Mouse (Mus musculus) retina, adult 2 months (tissue): Measurements from ENCODE around the gene Slc44a5.

Experiments used
- DNase-seq: peaks from one replicate; pipeline ENCODE4 v3.0.0-alpha.2; 2012; ENCODE audit warnings: low read depth, low spot score

Gene Slc44a5

GRCm38 (mm10) chr3:153973171-153973948 is at the start of gene Slc44a5:
TSS of gene Slc44a5 (plus strand) at chr3:153973436.
- no peak for DNase-seq

DNA sequence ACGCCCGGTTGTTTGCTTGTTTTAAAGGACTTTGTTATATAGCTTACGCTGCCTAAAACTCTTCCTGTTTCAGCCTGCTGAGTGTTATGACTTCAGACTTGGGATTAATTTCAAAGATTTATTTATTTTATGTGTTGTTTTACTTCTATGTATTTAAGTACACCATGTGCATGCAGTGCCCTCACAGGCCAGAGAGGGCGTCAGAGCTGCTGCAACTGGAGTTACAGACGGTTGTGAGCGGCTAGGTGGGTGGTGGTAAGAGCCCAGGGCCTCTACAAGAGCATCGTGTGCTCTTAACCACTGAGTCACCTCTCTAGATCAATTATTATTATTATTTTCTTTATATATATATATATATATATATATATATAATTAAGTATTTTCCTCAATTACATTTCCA is 46.9 kb upstream of the Slc44a5 start:
- DNase-seq = no peak

GRCm38 (mm10) chr3:153929526-153929925 is 43.7 kb upstream of the Slc44a5 start:
- DNase-seq = no peak

GRCm38 (mm10) chr3:153932461-153932860 is 40.8 kb upstream of the Slc44a5 start:
- no peak for DNase-seq

GRCm38 (mm10) chr3:153935878-153936277 is 37.4 kb upstream of the Slc44a5 start:
- DNase-seq = peak; percentile 69

- no peak for DNase-seq
Measured at GRCm38 (mm10) chr3:153937116-153937810, 36.0 kb upstream of the Slc44a5 start.

DNA sequence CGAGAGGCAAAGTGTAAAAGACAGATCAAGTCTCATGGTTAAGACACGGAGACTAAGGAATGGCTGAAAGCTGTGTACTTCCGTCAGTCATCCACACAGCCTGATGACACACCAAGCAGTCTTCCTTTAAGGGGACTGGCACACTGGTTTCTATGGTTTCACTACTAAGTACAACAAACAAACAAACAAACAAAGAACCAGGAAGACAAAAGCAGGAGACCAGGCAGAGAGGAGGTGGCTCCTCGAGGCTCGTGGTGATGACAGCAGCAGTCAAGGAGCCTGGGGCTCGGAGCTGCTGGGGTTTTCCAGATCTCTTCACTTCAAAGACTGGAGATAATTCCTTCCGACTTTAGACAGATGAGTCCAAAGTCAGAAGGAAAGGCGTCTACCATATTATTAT is 33.2 kb upstream of the Slc44a5 start:
- no peak for DNase-seq

DNA sequence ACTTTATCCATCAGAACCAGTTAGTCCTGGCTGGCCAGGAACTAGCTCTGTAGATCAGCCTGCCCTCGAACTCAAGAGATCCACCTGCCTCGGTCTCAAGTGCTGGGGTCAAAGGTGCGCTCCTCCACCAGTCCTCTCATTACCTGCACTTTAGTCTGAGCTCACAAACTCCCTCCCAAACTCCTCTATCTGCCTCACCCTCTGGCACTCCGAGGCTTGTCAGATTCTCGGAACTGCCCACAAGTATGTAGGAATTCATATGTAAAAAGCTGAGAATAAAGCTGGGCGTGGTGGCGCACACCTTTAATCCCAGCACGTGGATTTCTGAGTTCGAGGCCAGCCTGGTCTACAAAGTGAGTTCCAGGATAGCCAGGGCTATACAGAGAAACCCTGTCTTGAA is 32.8 kb upstream of the Slc44a5 start:
- no peak for DNase-seq

DNA sequence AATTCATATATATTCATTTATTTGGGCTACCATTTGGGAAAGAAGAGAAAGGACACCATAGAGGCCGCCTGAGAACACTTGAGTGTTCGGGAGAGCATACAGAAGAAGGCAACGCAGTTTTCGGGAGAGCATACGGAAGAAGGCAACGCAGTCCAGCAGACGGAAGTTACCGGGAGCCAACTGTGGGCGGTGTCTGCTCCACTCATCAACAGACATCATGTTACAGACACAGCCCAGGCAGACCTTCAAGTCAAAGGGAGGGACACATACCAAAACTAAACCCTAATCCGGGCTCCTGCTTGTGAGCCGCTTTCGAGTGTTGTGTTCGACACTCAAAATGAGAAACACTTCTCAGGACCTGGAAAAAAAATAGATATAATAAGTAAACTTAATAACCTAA is 31.6 kb upstream of the Slc44a5 start:
- DNase-seq = no peak

- DNase-seq = no peak
Measured at GRCm38 (mm10) chr3:153943003-153943640, 30.1 kb upstream of the Slc44a5 start.

- peak; percentile 49 for DNase-seq
Measured at GRCm38 (mm10) chr3:153943901-153944334, 29.3 kb upstream of the Slc44a5 start.

DNA sequence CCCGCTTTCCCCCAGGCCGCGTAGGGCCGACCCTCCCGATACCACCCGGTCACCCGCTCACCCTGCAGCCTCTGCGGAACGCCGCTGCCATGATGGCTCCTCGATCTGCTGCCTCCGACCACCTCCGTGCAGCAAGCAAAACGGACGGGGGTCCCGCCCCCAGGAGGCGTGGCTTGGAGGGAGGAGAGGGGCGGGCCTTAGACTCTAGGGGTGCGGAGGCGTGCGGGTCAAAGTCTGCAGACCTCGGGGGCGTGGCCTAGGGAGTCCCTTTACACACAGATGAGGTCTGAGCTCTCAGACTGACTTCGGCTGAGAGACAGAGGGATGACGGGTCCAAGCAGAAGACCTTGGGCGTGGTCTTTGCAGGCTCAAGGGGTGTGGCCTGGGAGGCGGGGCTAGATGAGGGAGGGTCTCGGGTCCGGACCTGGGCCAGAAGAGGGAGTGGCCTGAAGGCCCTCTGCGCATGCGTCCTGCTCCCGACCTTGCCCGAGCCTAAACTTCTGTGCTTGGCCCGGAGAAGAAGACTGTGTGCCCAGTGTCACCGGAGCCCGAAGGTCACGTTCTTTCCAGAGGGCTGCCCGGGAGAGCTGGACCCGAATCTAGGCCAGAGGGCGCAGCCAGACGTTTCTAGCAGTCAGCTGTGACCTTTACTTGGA is 28.8 kb upstream of the Slc44a5 start, which contains the start of gene Acadm:
Gene Acadm (minus strand): TSS at position 298 of the 656 bp plus-strand sequence.
- peak; percentile 91 for DNase-seq

DNA sequence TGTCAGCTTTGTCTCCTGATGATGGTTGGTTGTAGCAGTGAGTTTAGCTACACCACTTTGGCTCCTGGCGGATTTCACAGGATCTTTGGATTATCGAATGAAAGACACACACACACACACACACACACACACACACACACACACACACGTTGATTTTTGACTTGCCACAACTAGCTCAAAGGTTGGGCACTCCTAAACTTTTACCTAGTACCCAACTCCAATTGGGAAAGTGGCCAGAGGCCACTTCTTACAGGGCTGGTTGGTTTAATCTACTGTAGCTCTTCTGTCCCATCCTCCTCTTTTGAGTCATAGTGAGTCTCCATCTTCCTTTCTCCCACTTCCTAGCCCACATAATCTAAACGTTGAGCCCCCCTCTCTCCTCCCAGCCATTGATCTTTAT is 26.0 kb upstream of the Slc44a5 start:
- DNase-seq = no peak

DNA sequence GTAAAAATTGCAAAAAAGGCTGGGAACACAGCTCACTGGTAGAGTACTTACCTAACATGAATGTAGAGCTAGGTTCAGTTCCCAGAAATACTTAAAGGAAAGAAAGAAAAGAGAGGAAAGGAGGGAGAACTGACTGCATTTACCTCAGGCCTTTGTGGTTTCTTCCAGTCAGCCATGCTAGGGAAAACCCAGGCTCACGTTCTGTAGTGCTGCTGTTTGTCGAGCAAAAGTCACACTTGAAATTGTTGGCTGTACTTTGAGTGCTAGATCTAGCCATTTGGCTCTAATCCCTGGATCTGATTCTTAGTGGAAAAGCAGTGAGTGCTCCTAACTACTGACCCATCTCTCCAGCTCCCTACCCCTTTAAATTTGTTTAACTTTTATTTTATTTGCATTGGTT is 25.1 kb upstream of the Slc44a5 start:
- DNase-seq = no peak

GRCm38 (mm10) chr3:153957916-153958315 is 15.3 kb upstream of the Slc44a5 start:
- DNase-seq = no peak

DNA sequence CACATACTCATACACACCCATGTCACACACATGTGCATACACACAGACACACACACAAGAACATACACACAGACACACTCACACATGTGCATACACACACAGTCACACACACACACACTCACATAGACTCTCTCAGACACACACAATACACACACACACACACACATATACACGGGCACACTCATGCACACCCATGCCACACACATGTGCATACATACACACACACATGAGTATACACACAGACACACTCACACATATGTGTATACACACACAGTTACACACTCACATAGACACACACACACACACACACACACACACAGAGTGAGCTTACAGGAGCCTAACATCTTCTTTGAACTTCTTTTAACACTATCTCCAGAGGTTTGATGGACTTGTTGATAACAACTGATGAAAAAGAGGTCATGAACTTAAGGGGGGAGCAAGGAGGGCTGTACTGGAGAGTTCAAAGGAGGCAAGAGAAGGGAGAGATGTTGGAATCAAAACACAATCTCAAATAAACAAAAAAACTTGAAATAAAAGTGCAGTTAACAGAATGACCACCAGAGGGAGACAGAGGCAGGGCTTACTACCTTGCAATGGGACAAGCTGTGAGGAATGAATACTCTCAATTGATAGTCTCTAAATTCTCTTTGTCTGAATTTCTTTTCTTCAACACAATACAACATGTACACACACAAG is 14.1 kb upstream of the Slc44a5 start:
- DNase-seq = no peak

GRCm38 (mm10) chr3:153959731-153960207 is 13.5 kb upstream of the Slc44a5 start:
- DNase-seq = no peak

DNA sequence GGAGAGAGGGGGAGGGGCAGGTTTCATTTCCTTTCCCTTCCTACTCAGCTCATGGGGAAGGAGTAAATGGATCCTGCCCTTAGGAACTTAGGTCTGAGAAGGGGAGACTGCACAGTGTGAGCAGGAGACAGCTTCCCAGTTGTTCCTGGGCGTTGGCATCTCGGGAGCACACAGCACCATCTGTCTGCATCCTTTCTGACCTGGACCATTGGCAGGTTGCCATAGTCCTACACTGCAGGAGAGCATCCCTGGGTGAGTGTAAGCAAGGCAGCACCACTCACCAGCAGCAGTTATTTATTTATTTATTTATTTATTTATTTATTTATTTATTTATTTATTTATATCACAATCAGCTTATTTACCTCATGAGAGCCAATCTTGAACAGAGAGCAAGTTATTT is 12.4 kb upstream of the Slc44a5 start:
- DNase-seq = no peak

- DNase-seq = no peak
Measured at GRCm38 (mm10) chr3:153961632-153962389, 11.4 kb upstream of the Slc44a5 start.

- no peak for DNase-seq
Measured at GRCm38 (mm10) chr3:153967447-153967846, 5.8 kb upstream of the Slc44a5 start.
